Mouse (Mus musculus) thymus, postnatal 14 days (tissue): ENCODE data around the gene Eif3a.

Experiments
- DNase-seq: peaks from one replicate; pipeline ENCODE4 v3.0.0; 2021

Eif3a gene

DNA sequence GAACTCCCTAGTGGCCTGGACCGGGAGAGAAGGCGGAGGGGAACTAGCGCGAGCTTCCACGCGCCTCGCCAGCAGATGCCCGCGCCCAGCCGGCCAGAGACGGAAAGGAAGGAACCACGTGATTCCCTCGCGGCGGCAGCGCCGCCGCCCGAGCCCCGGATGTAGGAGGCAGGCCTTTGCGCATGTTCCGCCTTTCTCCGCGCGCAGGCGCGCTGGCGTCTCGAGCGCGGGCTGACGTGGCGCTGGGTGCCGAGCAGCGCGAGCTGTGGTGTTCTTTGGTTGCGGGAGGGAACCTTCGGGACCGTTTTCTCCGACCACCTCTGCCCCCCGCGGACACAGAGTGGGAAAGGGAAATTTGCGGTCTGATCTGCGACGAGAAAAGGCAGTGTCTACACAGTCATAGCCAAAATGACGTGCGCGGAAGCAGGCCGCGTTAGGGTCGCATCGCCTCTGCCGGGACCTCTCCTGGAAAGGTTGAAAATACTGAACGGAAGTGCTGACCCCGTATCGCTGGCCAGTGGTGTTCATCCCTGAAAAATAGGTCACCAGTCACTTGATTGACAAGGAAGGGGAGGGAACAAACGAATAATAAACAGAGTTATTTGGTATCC lies at the start of gene Eif3a:
Gene Eif3a (minus strand): TSS at position 108 of the 611 bp plus-strand sequence.
- peak; percentile 95 for DNase-seq

DNA sequence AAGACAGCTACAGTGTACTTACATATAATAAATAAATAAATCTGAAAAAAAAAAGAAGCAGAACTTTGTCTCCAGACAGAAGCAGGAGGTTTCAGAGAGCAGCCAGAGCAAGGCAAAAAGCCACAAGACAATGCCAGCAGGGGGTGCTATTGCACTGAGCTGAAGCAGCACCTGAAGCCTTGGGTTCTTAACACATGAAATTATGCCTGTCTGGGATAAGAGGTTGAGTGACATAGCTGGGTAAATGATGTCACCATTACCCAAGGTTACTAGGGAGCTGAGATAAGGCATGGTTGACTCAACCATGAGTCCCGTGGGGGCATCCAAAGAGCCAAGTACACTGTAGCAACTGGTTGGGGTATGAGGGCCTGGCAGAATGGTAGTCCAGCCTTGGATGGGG lies 47.3 kb upstream of the Eif3a start:
- DNase-seq = peak; percentile 83

DNA sequence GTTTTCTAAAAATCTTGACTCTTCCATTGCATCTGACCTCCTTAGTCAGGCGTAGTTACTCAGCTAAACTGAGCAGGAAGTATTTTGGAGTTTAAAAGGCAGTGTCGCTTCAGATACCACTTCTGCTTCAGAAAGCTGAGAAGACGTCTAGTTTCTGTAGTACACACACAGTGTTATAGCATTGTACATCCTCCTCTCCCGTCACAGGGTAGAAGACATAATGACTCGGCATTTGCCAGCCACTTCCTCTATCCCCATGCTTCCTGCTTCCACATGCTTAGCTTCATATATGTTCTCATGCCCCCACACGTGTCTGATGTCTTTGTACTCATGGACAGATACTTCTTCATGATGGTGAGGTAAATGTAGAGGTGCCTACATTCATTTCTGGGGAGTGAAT lies 28.2 kb upstream of the Eif3a start:
- no peak for DNase-seq

DNA sequence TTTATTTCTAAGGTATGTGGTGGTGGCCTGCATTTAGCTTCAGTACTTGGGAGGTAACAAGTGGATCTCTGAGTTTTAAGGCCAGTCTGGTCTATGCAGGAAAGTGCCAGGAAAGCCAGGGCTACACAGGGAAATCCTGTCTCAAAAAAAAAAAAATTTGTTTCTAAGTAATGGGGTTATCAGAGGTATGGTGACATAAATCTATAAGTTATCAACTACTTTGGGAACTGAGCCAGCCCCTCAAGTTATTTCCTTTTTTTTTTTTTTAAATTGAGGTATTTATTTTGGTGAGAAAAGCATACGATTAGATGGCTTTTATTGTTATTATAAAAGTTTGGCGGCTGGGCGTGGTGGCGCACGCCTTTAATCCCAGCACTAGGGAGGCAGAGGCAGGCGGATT lies 22.7 kb upstream of the Eif3a start:
- no peak for DNase-seq

DNA sequence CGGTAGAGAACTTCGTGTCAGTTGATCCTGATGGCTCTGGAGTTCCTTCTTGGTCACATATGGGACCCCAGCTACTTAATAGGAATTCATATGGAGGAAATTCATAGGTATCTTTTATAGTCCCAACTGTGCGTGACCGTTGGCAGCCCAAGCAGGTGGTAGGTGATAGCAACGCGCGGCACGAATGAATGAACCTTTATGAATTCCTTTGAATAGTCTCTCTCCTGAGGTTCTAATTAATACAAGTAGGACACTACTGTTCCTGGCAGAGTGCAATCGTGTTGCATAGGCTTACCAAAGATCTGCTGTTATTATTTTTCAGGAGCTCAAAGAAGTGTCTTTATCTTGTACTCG lies 21.6 kb upstream of the Eif3a start:
- no peak for DNase-seq

DNA sequence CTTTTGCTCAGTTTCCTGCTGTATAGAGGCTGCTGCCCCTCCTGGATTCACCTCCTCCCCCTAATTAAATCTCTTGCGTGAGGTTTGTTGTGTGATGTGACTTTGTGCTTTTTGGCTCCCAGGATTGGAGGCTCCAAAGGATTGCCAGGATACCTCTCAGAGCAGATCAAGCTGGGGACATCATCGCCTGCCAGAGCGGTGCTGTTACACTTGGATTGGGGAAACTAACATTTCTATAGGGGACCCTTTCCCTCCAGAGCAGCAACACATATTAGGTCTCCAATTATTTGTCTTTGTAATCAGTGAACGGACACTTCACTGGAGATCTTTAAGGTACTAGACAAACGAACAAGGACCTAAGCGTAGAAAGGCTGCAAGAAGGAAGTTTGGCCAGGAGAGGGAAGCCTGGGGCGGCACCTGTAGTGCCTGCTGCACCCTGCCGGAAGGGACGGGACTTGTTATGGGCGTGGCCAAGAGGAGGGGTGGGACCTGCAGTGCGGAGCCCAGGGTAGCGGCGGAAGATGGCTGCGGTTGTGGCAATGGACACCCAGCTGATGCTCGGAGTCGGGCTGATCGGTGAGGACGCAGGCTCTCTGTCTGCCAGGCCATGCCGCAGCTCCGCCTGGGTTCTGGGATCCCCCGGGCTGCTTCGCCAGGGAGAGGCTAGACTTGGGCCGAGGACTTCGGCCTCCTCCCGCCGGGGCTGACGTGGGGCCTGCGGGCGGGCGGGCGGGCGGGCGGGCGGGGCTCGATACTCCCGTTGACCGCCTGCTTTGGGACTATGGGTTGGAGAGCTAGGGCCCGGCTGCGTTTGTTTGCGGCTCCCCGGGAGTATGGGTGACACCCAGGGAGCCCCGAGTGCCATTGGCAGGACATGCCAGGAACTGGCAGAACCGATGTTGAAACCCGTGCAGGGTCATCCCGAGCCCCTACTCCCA lies 20.9 kb upstream of the Eif3a start, which contains the start of gene Fam45a:
Gene Fam45a (plus strand): TSS at position 488 of the 938 bp plus-strand sequence.
- peak; percentile 95 for DNase-seq

DNA sequence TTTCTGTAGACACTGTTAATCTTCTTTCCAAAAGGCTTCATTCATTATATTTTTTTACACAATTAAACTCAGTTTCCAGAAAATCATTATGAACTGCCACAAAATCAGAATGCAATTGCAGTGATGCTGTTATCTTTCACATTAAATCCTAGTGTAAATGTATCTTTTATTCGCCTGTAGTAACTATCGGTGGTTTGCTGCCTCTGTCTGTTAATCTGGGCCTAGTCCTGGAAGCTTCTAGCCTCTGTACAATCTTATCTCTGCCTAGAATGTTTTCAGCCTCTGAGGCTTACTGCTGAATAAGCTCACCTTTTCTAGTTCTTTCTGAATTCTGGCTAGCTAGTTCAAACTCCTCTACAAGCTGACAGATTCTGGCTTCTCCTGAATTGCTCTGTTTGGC lies 19.5 kb upstream of the Eif3a start:
- no peak for DNase-seq

DNA sequence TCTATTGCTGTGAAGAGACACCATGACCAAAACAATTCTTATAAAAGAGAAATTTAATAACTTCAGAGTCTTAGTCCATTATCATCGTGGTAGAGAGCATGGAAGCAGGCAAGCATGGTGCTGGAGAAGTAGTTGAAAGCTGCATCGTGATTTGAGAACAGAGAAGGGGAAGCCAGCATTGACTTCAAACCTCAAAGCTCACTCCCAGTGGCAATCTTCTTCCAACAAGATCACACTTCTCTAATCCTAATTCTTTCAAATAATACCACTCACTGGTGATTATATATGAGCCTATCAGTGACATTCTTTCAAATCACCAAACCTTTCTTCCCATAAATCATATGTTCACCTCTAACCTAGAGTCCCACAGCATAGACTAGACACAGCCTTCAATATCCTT lies 14.4 kb upstream of the Eif3a start:
- DNase-seq = no peak

DNA sequence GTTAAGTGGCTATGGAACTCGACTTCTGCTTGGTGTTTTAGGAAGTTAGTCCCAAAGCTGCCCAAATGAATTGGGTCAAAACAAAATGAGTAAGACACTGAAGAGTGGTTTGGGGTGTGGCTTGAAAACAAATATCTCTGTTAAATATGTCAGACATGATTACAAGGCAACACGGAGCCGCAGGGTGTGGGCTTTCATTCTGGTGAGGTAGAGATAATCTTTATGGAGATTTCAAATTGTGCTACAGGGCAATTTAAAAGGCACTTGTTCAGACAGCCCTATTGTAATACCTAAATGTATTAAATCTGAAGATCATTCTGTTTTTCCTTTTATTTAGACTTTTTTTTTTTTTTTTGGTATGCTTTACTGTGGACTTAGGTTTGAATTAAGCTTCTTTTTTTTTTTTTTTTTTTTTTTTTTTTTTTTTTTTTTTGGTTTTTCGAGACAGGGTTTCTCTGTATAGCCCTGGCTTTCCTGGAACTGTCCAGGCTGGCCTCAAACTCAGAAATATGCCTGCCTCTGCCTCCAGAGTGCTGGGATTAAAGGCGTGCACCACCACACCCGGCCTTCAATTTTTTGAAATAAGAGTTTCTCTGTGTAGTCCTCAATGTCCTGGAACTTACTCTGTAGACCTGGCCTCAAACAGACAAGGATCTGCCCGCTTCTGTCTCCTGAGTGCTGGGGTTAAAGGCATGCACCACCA lies 9.6 kb upstream of the Eif3a start:
- no peak for DNase-seq

DNA sequence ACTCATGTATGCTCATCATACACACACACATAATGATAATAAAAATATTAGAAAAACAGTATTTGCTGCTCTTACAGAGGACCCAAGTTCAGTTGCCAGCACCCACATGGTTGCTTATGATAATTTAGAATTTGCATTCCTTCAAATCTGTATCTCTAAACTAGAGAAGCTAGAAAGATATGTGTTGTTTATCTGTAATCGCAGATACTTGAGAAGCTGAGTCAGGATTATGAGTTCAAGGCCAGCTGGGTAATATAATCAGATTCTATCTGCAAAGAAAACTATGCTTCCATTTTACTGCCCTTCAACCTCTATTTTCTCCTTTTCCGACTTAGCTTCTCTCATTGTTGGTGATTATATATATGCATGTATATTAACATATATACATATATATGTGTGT lies 7.0 kb upstream of the Eif3a start:
- no peak for DNase-seq

DNA sequence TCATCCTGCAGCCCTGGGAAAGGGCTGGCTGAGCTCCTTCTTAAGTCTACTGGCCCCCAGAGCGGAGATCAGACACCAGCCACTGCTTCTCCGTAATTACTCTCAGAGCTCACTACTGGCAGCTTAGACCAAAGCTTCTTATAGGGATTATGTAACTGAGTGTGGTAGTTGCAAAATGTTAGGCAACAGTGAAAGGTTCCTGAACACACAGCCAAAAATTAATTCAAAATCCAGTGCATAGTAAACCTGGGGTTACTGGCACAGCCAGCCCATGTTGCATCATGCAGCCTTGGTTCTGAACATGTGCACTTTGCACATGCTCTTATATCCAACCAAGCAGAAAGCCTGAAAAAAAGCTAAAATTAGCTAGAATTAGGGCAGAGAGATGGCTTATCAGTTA lies 4.8 kb upstream of the Eif3a start:
- DNase-seq = no peak

DNA sequence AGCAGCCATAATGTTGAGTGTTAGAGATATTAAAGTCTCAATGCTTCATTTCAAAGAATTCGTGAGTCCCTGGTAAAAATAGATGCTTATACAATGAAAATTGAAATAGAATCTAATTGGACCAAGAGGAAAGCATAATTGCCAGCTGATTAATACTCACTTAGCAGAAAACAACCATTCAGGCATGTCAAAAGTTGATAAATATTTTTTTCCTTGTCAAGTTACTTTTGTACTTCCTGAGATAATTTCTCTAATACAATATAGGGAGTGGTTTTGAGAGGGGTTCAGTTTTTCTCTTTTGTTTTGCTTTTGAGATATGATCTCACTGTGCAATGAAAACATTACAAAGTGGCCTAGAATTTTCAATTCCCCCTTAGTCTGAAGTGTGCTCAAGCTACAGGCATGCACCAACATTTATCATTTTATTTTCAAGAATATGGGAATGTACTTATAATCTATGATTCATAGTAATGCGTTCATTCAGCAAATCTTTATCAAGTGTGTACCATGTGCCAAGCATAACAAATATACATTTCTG lies 2.8 kb upstream of the Eif3a start:
- DNase-seq = no peak

DNA sequence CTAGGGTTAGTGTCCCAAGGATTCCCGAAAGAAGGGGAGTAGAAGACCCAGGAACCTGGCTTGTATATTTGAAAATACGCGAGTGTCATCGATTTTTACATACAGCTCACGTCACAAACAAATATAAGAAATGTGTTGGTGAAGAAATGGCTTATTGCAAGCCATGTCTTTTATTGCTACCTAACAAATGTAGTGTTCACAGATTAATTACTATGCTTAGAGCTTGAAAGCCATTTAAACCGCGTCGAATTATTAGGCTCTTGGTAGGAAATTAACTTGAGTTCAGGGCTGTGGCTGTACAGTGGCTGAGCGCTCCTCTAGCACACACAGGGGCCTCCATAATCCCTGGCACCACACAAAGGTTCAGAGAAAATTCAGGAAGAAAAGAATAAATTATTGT lies 706 bp upstream of the Eif3a start:
- no peak for DNase-seq

DNA sequence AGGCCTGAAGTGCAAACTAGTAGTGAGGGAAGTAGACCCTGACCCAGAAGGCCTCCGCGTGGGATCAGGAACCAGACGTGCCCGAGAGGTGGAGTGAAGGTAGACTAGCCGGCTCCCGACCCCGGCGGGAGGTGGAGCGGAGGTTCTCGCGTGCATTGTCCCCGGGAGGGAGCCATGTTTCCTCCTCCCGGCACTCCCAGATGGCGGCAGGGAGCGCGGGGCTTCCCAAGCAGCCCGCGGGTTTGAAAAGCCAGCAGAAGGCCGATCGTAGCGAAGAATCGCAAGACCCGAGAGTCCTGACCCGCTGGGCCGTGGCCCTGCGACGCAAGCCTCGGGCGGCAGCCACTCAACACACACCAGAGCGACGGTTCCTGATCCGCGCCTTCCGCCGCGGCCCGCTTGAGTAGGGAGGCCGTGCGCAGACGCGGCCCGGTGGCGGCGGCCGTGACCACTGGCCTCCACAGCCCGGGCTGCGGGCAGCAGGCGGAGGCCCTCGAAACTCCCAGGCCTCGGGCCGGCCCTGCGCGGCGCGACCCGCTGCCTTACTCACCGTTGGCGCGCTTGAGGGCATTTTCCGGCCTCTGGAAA lies 445 bp downstream of the Eif3a start:
- DNase-seq = peak; percentile 67

DNA sequence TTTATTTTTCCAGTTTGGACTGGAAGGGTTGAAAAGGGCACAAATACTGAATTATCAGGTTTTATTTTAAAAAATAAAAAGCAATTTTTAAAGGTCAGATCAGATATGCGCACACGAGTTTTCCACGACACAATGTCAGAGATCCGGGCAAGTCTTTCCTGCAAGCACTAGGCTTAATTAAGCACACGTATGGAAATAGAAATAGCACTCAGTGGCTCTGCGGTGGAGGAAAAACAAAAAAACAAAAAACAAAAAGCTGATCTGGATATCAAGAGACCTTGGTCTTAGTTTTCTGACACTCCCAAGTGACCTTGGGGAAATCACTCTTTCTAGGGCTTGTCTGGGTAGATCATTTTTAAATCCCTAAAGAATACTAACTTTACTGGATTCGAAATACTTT lies 1.0 kb downstream of the Eif3a start:
- no peak for DNase-seq

DNA sequence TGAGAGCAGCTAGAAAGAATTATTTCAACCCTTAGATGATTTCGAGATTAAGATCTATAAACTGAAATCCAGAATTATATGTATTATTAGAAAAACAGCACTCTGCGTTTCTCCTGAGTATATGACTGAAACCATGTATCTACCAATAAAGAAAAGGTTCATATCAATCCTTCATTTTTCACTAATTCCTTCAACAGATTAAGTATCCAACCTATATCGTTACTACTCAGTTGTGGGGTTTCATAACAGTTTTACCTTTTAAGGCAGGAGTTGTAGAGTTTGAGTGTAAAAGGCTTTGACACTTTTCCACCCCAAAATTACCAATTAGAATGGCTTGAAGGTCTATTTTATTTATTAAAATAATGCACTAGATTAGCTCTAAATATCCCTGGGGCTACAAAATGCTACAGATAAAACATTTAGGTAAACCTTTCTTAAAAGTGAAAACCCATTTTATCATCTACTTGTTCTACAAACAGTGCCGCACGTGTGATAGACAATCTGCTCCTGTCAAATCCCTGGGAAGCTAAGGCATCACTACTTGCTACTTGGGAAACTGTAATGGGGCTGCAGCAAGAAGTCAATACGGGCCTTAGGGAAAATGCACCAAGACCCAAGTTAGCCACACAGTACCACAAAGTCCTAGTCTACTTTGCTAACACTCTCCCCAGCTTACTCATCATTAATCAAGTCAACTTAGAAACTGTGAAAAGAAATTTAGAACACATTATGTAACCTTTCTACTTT lies 2.1 kb downstream of the Eif3a start:
- DNase-seq = no peak

DNA sequence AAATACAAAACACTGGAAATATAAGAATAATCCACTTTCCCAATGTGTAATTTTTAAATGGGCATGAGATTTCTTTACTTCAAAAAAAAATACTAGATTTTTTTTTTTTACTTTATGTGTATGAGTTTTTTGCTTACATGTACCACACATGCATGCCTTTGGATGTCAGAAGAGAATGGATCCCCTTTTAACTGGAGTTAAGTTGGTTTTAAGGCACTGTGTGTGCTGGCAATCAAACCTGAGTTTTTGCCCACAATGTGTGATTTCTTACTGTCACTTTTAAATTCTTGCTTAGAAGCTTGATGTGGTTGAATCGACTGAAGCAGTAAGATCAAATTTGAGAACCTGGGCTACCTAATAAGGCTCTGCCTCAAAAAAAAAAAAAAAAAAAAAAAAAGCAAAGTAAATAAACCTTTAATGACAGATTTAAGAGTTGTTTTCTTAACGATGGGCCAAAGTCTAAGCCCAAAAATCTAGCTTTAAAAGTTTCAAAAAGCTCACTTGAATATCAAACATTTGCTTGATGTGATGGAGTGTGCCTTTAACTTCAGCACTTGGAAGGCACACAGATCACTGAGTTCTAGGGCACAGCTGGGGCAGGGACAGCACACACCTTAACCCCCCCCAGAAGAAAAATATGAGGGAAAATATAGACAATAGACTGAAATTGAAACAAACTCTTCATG lies 2.9 kb downstream of the Eif3a start:
- no peak for DNase-seq

DNA sequence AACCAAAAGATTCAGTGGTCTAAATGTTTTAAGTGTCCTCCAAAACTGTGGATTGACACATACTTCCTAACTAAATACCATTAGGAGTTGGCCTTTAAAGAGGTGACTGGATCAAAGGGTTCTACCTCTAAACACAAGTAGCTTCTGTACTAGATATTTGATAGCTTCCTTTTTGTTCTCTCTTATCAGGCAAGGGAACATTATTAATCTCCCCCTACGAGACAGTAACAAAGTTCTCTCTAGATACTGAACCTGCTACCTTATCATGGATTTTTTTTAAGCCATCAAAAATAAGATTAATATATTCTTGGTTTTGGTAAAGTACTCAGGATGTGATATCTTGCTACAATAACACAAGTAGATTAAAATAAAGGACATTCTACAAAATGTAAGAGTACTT lies 5.7 kb downstream of the Eif3a start:
- DNase-seq = no peak

DNA sequence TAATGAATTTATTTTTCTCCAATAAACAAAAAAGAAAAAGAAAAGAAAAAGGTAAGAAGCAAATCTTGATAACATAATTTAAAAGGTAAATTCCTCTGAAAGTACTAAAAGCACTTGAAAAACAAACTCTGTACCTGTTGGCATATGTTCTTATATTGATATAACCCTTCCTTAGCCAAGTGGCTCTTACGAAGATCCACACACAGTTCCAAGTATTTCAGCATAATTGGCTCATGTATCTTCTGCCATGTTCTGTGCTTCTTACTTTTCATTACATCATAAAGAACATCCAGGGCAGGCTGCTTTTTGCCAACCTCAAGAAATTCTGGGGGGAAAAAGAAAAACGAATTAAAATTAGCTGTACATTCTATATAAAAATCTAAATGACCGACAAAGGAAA lies 8.4 kb downstream of the Eif3a start:
- no peak for DNase-seq

DNA sequence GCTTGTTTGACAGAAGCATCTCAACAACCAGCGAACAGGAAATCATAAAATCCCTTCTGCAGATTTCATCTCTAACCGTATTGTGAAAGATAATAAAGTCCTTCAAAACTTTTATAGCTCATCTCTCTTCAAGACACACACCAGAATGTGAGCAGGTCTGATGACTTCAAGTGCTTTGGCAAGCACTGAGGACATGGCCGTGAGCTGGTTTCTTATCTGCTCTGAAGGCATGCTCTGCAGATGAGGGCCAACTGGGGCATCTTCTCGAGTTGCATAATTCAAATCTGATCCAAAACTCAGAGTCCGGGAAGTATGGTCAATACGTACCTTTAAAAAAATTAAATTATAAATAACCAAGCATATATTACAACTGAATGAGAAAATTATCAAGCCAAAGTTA lies 17.1 kb downstream of the Eif3a start:
- DNase-seq = no peak

DNA sequence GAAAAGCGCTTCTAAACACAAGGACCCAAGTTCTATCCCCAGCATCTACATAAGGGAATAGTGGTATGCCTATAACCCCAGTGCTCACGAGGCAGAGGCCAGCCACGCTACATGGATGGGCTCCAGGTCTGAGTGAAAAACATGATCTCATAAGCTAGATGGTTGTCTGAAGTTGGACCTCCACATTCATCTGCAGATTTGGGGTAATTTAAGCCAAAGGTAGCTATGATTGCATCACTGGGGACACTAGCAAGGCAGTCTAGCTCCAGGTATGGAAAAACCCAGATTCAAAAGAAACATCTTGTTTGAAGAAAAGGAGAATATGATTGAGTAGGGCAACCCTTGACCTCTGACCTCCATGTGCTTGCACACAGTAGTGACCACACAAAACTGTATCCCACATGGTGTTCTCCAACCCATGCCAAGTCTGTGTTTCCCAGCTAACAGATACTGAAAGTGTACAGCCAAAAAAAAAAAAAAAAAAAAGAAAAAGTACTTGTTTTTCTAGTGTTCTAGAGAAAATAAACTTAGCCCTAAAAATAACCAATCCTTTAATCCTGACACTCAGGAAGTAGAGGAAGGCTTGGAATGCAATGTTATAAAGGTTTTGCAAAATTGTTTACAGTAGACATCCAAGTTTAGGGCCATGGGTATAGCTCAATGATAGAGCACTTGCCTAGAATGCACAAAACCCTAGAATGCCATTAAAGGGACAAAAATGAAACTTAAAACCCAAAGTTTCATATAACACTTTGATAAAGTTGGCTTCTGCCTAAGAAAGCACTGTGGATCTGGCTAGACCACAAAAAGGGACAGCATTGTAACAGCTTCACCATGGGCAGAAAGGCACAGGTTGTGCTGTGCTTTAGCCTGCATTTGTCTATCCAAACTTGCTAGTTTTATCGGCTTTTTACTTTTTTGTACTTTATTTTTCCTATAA lies 31.3 kb downstream of the Eif3a start:
- no peak for DNase-seq
